Mouse (Mus musculus) embryonic facial prominence, embryonic 14.5 days (tissue): ENCODE results near the gene Plk2. TPM values are rescaled to one million over a fixed set of nuclear protein-coding genes. Genes with fewer than 3 reads are reported as not detected.

Experiments
- ATAC-seq: fragments of 200-750 bp; cut with Nextera tagmentation; 2 replicates; pipeline ENCODE4 v1.8.0; 2017; ENCODE audit warnings: low read depth, moderate number of reproducible peaks, moderate TSS enrichment
- DNase-seq: peaks from one replicate; pipeline ENCODE4 v3.0.0-alpha.2; 2015; ENCODE audit warnings: low spot score
- H3K27ac ChIP-seq: fragments of 300-500 bp; sonication (generic); replicated peaks from 2 replicates; pipeline ENCODE4 v1.5.1; 2014; ENCODE audit warnings: low read depth, mild to moderate bottlenecking, low read length, moderate library complexity
- H3K27me3 ChIP-seq: fragments of 300-500 bp; sonication (generic); replicated peaks from 2 replicates; pipeline ENCODE4 v1.6.1; 2014; ENCODE audit warnings: low read length; ENCODE audit not compliant: control insufficient read depth, insufficient read depth
- H3K36me3 ChIP-seq: fragments of 300-500 bp; sonication (generic); 2 replicates; pipeline ENCODE4 v1.6.1; 2014; ENCODE audit warnings: low read length, mixed read lengths; ENCODE audit not compliant: control insufficient read depth, insufficient read depth
- H3K4me1 ChIP-seq: fragments of 300-500 bp; sonication (generic); 2 replicates; pipeline ENCODE4 v1.6.1; 2014; ENCODE audit warnings: antibody characterized with exemption, low read length; ENCODE audit not compliant: control insufficient read depth, insufficient read depth
- H3K4me2 ChIP-seq: fragments of 300-500 bp; sonication (generic); 2 replicates; pipeline ENCODE4 v1.6.1; 2014; ENCODE audit warnings: low read depth, mild to moderate bottlenecking, low read length, moderate library complexity, mixed read lengths
- H3K4me3 ChIP-seq: fragments of 300-500 bp; sonication (generic); 2 replicates; pipeline ENCODE4 v1.5.1; 2014; ENCODE audit warnings: low read depth, mild to moderate bottlenecking, low read length
- H3K9ac ChIP-seq: fragments of 300-500 bp; sonication (generic); 2 replicates; pipeline ENCODE4 v1.6.1; 2014; ENCODE audit warnings: low read depth, mild to moderate bottlenecking, low read length, moderate library complexity, mixed read lengths
- H3K9me3 ChIP-seq: fragments of 300-500 bp; sonication (generic); 2 replicates; pipeline ENCODE4 v1.6.1; 2016; ENCODE audit warnings: low read length; ENCODE audit not compliant: control insufficient read depth
- WGBS: fragments of 180-500 bp; shearing (Covaris S2); extraction: QIAGEN DNeasy Blood & Tissue Kit; methylation state at CpG from one replicate; pipeline ENCODE4 v1.1.7; 2014; 5-methylcytosine and 5-hydroxymethylcytosine counted together
- polyA plus RNA-seq: library from polyadenylated mRNA; unstranded; fragments of >200 nt; fragmentation: Nextera tagmentation; extraction: Ambion mirVana; gene quantifications from 2 replicates; pipeline ENCODE4 v1.2.1, GENCODE M21; 2014

Gene Plk2
- polyA plus RNA-seq, 1 experiment from 2014 or later, result 97.9 TPM

- H3K9me3 ChIP-seq, result no peaks in the 10 kb centered on the region
- WGBS, result 100% methylated on average over 1 of the region's 1 CpGs
- H3K27me3 ChIP-seq, result no peaks in the 10 kb centered on the region
- DNase-seq, result no peak
- no peaks in the 10 kb centered on the region for H3K4me1 ChIP-seq
- H3K4me2 ChIP-seq, result no peak overlapping the region
- H3K36me3 ChIP-seq, result no peaks in the 10 kb centered on the region
- H3K27ac ChIP-seq, result no peak overlapping the region
- no peak overlapping the region for H3K9ac ChIP-seq
- no peak for ATAC-seq
- no peak overlapping the region for H3K4me3 ChIP-seq
Measured at GRCm38 (mm10) chr13:110369673-110370072, 25.2 kb upstream of the Plk2 start.

GRCm38 (mm10) chr13:110382447-110382901 lies 12.4 kb upstream of the Plk2 start:
- Histone ChIP-seq H3K9me3 (no peaks in the 10 kb centered on the region), H3K9ac (no peak overlapping the region), H3K36me3 (no peaks in the 10 kb centered on the region), H3K4me2 (no peak overlapping the region), H3K27ac (no peak overlapping the region), H3K4me3 (no peak overlapping the region), H3K27me3 (no peaks in the 10 kb centered on the region), H3K4me1 (no peaks in the 10 kb centered on the region)
- ATAC-seq (no peak), DNase-seq (peak; percentile 74)
- 20% methylated on average over 5 of the region's 5 CpGs for WGBS

- H3K4me3 ChIP-seq, result no peak overlapping the region
- H3K36me3 ChIP-seq, result no peaks in the 10 kb centered on the region
- no peak overlapping the region for H3K9ac ChIP-seq
- WGBS, result 65% methylated on average over 6 of the region's 6 CpGs
- H3K27me3 ChIP-seq, result no peaks in the 10 kb centered on the region
- H3K4me1 ChIP-seq, result no peaks in the 10 kb centered on the region
- no peak overlapping the region for H3K4me2 ChIP-seq
- H3K27ac ChIP-seq, result no peak overlapping the region
- ATAC-seq (no peak), DNase-seq (no peak)
- peaks cover 9% of the 10 kb centered on the region; the same call in 1 of the 2 replicates for H3K9me3 ChIP-seq
Measured at GRCm38 (mm10) chr13:110384514-110384913, 10.3 kb upstream of the Plk2 start.

- H3K27ac ChIP-seq, result no peak overlapping the region
- no peaks in the 10 kb centered on the region for H3K27me3 ChIP-seq
- H3K9ac ChIP-seq, result no peak overlapping the region
- ATAC-seq, result no peak
- no peak overlapping the region for H3K4me2 ChIP-seq
- no peak overlapping the region for H3K4me3 ChIP-seq
- peaks cover 15% of the 10 kb centered on the region for H3K9me3 ChIP-seq
- peak; percentile 81 for DNase-seq
- H3K36me3 ChIP-seq, result peaks cover 6% of the 10 kb centered on the region; the same call in 1 of the 2 replicates
- 15% methylated on average over 8 of the region's 8 CpGs for WGBS
- peaks cover 4% of the 10 kb centered on the region for H3K4me1 ChIP-seq
Measured at GRCm38 (mm10) chr13:110392210-110392609, 2.6 kb upstream of the Plk2 start.

- 50% methylated on average over 3 of the region's 3 CpGs for WGBS
- ATAC-seq (no peak), DNase-seq (no peak)
- Histone ChIP-seq H3K9ac (no peak overlapping the region), H3K4me2 (no peak overlapping the region), H3K36me3 (peaks cover 10% of the 10 kb centered on the region), H3K4me3 (no peak overlapping the region), H3K9me3 (peaks cover 15% of the 10 kb centered on the region), H3K27me3 (no peaks in the 10 kb centered on the region), H3K4me1 (peaks cover 4% of the 10 kb centered on the region), H3K27ac (no peak overlapping the region)
Measured at GRCm38 (mm10) chr13:110392631-110393030, 2.2 kb upstream of the Plk2 start.

- Histone ChIP-seq H3K4me2 (peak overlapping the region; percentile 90), H3K9me3 (0 out of 2 replicates have a peak, but pooled peaks cover 4% of the 10 kb centered on the region), H3K27me3 (no peaks in the 10 kb centered on the region), H3K27ac (peak overlapping the region; percentile 87), H3K4me3 (peak overlapping the region; percentile 82), H3K4me1 (peaks cover 4% of the 10 kb centered on the region), H3K9ac (peak overlapping the region; percentile 94), H3K36me3 (peaks cover 36% of the 10 kb centered on the region)
- ATAC-seq (peak; percentile 8), DNase-seq (peak; percentile 47)
- whole genome bisulfite sequencing, result 0% methylated on average over 6 of the region's 41 CpGs
Measured at GRCm38 (mm10) chr13:110395179-110395794, 441 bp downstream of the Plk2 start.

GRCm38 (mm10) chr13:110395916-110396685 lies 1.3 kb downstream of the Plk2 start:
- H3K4me2 ChIP-seq, result peak overlapping the region; percentile 90
- WGBS, result 3% methylated on average over 21 of the region's 21 CpGs
- ATAC-seq (no peak), DNase-seq (peak; percentile 21)
- H3K4me3 ChIP-seq, result peak overlapping the region; percentile 82
- peaks cover 4% of the 10 kb centered on the region for H3K4me1 ChIP-seq
- peak overlapping the region; percentile 94 for H3K9ac ChIP-seq
- peaks cover 45% of the 10 kb centered on the region for H3K36me3 ChIP-seq
- H3K27me3 ChIP-seq, result no peaks in the 10 kb centered on the region
- peak overlapping the region; percentile 87 for H3K27ac ChIP-seq
- 0 out of 2 replicates have a peak, but pooled peaks cover 6% of the 10 kb centered on the region for H3K9me3 ChIP-seq

GRCm38 (mm10) chr13:110397750-110398149 lies 2.9 kb downstream of the Plk2 start:
- peak overlapping the region; percentile 5; the same call in 1 of the 2 replicates for H3K9ac ChIP-seq
- DNase-seq, result no peak
- H3K27ac ChIP-seq, result no peak overlapping the region

More at GRCm38 (mm10) chr13:110397750-110398149, 2.9 kb downstream of the Plk2 start:
- 0 out of 2 replicates have a peak, but pooled peaks cover 6% of the 10 kb centered on the region for H3K9me3 ChIP-seq
- H3K4me2 ChIP-seq, result peak overlapping the region; percentile 90
- ATAC-seq, result no peak
- H3K4me1 ChIP-seq, result peaks cover 4% of the 10 kb centered on the region
- 72% methylated on average over 8 of the region's 8 CpGs for WGBS
- peak overlapping the region; percentile 82 for H3K4me3 ChIP-seq
- H3K36me3 ChIP-seq, result peaks cover 51% of the 10 kb centered on the region
- H3K27me3 ChIP-seq, result no peaks in the 10 kb centered on the region
